Mouse (Mus musculus) heart, embryonic 11.5 days (tissue): ENCODE measurements around the gene Arhgef15. TPM values are rescaled to one million over a fixed set of nuclear protein-coding genes. Genes with fewer than 3 reads are reported as not detected.

ENCODE experiments used
- microRNA-seq: library from miRNA; unstranded; fragments of <30 nt; microRNA quantifications from one replicate; pipeline ENCODE4, GENCODE M21; 2016; ENCODE audit warnings: borderline number of aligned reads
- polyA plus RNA-seq: library from polyadenylated mRNA; unstranded; fragments of >200 nt; fragmentation: Nextera tagmentation; extraction: Ambion mirVana; gene quantifications from 2 replicates; pipeline ENCODE4 v1.2.1, GENCODE M21; 2014

Arhgef15 gene
- polyA plus RNA-seq, 1 experiment from 2014 or later: 9.0 TPM

Small RNAs within 50 kb of the gene (microRNA-seq; reads per million reads assigned to microRNA genes)
- 14.1 reads per million, percentile 47 among the genes with 10 or more reads in this experiment for gene Mir3062

Other genes with a start within 250 kb of the Arhgef15 start
- 52.5 and 59.9 TPM in 2 replicates for gene Ndel1, start 85.6 kb downstream of the Arhgef15 start, polyA plus RNA-seq
- gene Rnf222, start 68.9 kb downstream of the Arhgef15 start, polyA plus RNA-seq: 0.11 and 0.18 TPM in 2 replicates
- 719 and 795 TPM in 2 replicates for gene Rpl26, start 55.9 kb downstream of the Arhgef15 start, polyA plus RNA-seq
- not detected in 2 replicates for gene Odf4, start 30.4 kb downstream of the Arhgef15 start, polyA plus RNA-seq
- gene Slc25a35, start 10.7 kb upstream of the Arhgef15 start, polyA plus RNA-seq: 1.5 and 1.6 TPM in 2 replicates
- 67.0 and 70.6 TPM in 2 replicates for gene Rangrf, start 17.7 kb upstream of the Arhgef15 start, polyA plus RNA-seq
- 17.3 and 24.0 TPM in 2 replicates for gene Pfas, start 51.0 kb upstream of the Arhgef15 start, polyA plus RNA-seq
- gene Ctc1, start 58.4 kb upstream of the Arhgef15 start, polyA plus RNA-seq: 41.3 and 48.3 TPM in 2 replicates
- gene Aurkb, start 88.2 kb upstream of the Arhgef15 start, polyA plus RNA-seq: 89.2 and 89.6 TPM in 2 replicates
- 7.7 and 9.8 TPM in 2 replicates for gene Borcs6, start 102.2 kb upstream of the Arhgef15 start, polyA plus RNA-seq
- 26.4 and 28.2 TPM in 2 replicates for gene Tmem107, start 113.3 kb upstream of the Arhgef15 start, polyA plus RNA-seq
- gene Vamp2, start 131.0 kb upstream of the Arhgef15 start, polyA plus RNA-seq: 89.7 and 94.7 TPM in 2 replicates
- gene Per1, start 137.7 kb upstream of the Arhgef15 start, polyA plus RNA-seq: 6.2 and 6.3 TPM in 2 replicates
- 0.35 and 0.64 TPM in 2 replicates for gene Hes7, start 162.9 kb upstream of the Arhgef15 start, polyA plus RNA-seq
- 0.32 and 0.49 TPM in 2 replicates for gene 9130213A22Rik, start 165.1 kb upstream of the Arhgef15 start, polyA plus RNA-seq
- gene Aloxe3, start 168.4 kb upstream of the Arhgef15 start, polyA plus RNA-seq: 0.37 and 0.39 TPM in 2 replicates
- gene Alox12b, start 199.5 kb upstream of the Arhgef15 start, polyA plus RNA-seq: not detected in 2 replicates
- gene Alox8, start 240.4 kb upstream of the Arhgef15 start, polyA plus RNA-seq: 1.1 and 2.0 TPM in 2 replicates